Mouse (Mus musculus) limb, embryonic 12.5 days (tissue): ENCODE data around the gene Maml1. TPM values are rescaled to one million over a fixed set of nuclear protein-coding genes. Genes with fewer than 3 reads are reported as not detected.

Source experiments
- ATAC-seq: fragments of 200-750 bp; cut with Nextera tagmentation; 2 replicates; pipeline ENCODE4 v1.8.0; 2017; ENCODE audit warnings: low read depth, moderate TSS enrichment; ENCODE audit not compliant: insufficient number of reproducible peaks, insufficient read depth, low FRiP score, low TSS enrichment
- H3K27ac ChIP-seq: fragments of 300-500 bp; sonication (generic); 2 replicates; pipeline ENCODE4 v1.5.1; 2016; ENCODE audit warnings: mild to moderate bottlenecking, moderate library complexity
- H3K27me3 ChIP-seq: fragments of 300-500 bp; sonication (generic); 2 replicates; pipeline ENCODE4 v1.6.1; 2016; ENCODE audit warnings: mild to moderate bottlenecking, moderate library complexity
- H3K36me3 ChIP-seq: fragments of 300-500 bp; sonication (generic); 2 replicates; pipeline ENCODE4 v1.6.1; 2016; ENCODE audit warnings: mild to moderate bottlenecking, moderate library complexity
- H3K4me1 ChIP-seq: fragments of 300-500 bp; sonication (generic); replicated peaks from 2 replicates; pipeline ENCODE4 v1.6.1; 2016
- H3K4me2 ChIP-seq: fragments of 300-500 bp; sonication (generic); 2 replicates; pipeline ENCODE4 v1.6.1; 2016; ENCODE audit warnings: mild to moderate bottlenecking, moderate library complexity
- H3K4me3 ChIP-seq: fragments of 300-500 bp; sonication (generic); replicated peaks from 2 replicates; pipeline ENCODE4 v1.5.1; 2016; ENCODE audit warnings: mild to moderate bottlenecking
- H3K9ac ChIP-seq: fragments of 300-500 bp; sonication (generic); replicated peaks from 2 replicates; pipeline ENCODE4 v1.6.1; 2016; ENCODE audit warnings: mild to moderate bottlenecking, moderate library complexity
- H3K9me3 ChIP-seq: fragments of 300-500 bp; sonication (generic); 2 replicates; pipeline ENCODE4 v1.6.1; 2016; ENCODE audit warnings: mild to moderate bottlenecking, moderate library complexity
- WGBS: fragments of 180-500 bp; shearing (Covaris S2); methylation state at CpG from one replicate; pipeline ENCODE4 v1.1.7; 2016; 5-methylcytosine and 5-hydroxymethylcytosine counted together
- polyA plus RNA-seq: library from polyadenylated mRNA; unstranded; fragments of >200 nt; fragmentation: Nextera tagmentation; extraction: Ambion mirVana; gene quantifications from 2 replicates; pipeline ENCODE4 v1.2.1, GENCODE M21; 2016

Gene Maml1
- polyA plus RNA-seq, 1 experiment from 2014 or later = 10.4 TPM

DNA sequence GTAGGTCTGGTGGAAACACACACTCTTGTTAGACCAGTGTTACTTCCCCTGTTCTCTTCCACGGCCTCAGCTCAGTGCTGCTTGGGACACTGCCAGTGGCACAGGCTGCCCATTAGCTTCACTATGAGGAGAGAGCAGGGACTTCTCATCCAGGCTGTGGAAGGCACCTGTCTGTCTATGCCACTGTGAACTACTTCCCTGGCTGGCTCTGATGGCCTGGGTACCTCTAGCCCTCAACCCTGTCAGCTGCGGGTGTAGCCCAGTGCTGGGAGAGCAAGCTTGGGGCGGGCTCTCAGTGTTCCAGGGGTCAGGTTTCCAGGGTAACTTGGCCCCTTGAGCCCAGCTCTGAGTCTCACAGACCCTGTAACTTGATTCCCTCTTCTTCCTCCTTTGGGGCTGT lies 63.3 kb downstream of the Maml1 start:
- 12% methylated on average over 3 of the region's 3 CpGs for WGBS
- Histone ChIP-seq H3K9ac (peak overlapping the region; percentile 4; the same call in 1 of the 2 replicates), H3K4me3 (no peak overlapping the region), H3K36me3 (peaks cover 35% of the 10 kb centered on the region), H3K4me2 (peak overlapping the region; percentile 22), H3K4me1 (peaks cover 56% of the 10 kb centered on the region), H3K27me3 (no peaks in the 10 kb centered on the region), H3K27ac (peak overlapping the region; percentile 50), H3K9me3 (no peaks in the 10 kb centered on the region)
- no peak for ATAC-seq

DNA sequence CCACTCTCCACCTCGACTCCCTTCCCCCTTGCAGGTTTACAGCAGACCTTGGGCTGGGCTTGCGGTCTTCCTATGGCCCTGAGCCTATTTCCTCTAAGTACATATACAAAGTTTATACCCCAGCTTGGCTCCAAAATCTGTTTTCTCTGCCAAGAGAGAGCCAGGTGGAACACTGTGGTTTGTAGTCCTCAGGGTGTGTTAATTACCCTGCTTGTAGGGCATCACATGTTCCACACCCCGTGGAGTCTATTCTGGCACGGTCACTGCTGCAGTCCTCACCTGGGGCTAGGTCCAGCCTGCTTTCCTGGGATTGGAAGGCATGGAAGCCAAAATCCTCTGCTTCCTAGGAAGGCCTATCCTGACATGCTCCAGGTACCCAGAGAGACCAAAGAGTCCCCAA lies 64.4 kb downstream of the Maml1 start:
- no peak overlapping the region for H3K4me3 ChIP-seq
- H3K27me3 ChIP-seq = no peaks in the 10 kb centered on the region
- WGBS = 92% methylated on average over 4 of the region's 4 CpGs
- no peak overlapping the region for H3K27ac ChIP-seq
- H3K4me2 ChIP-seq = no peak overlapping the region
- no peaks in the 10 kb centered on the region for H3K9me3 ChIP-seq
- peaks cover 56% of the 10 kb centered on the region for H3K4me1 ChIP-seq
- H3K9ac ChIP-seq = no peak overlapping the region
- peaks cover 25% of the 10 kb centered on the region for H3K36me3 ChIP-seq
- no peak for ATAC-seq

DNA sequence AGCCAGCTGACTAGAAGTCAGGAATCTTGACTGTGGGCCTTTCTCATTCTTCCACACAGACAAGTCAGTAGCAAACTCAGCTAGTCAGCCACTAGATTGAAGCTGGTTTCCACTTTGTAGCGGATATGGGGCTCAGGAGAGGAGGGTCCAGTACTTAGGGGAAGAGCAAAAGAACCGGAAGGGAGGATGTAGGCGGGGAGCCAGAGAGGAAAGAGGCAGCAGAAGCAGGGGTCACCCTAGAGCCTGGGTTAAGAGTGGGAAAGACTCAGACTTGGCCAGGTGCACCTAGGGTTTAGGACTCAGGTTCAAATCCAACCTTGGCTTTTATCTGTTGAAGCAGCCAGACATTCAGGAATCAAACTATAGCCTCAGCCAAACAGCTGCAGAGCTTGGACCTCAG lies 64.9 kb downstream of the Maml1 start:
- no peak overlapping the region for H3K9ac ChIP-seq
- H3K27me3 ChIP-seq = no peaks in the 10 kb centered on the region
- peaks cover 56% of the 10 kb centered on the region for H3K4me1 ChIP-seq
- no peak overlapping the region for H3K27ac ChIP-seq
- H3K9me3 ChIP-seq = no peaks in the 10 kb centered on the region
- no peak overlapping the region for H3K4me3 ChIP-seq
- ATAC-seq = no peak
- H3K4me2 ChIP-seq = peak overlapping the region; percentile 92; the same call in 1 of the 2 replicates
- H3K36me3 ChIP-seq = peaks cover 20% of the 10 kb centered on the region
- 86% methylated on average over 3 of the region's 3 CpGs for WGBS

DNA sequence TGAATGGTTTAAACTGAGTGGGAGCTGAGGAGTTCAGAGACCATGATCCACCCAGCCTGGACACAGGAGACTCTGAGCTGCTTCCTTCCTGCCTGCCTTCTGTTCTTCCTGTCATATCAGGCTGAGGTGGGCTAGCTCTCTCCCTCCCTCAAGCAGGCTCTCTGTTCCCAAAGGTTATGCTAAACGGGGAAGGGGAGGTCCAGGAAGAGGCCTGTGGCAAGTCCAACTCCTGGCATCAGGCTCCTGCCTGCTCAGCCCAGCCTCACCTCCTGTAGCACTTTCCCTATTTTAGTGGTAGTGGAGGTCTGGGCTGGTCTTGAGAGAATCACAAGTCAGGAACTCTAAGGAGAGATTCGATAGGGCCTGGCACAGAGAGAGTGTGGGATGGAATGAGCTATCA lies 65.7 kb downstream of the Maml1 start:
- H3K36me3 ChIP-seq = peaks cover 12% of the 10 kb centered on the region
- no peaks in the 10 kb centered on the region for H3K9me3 ChIP-seq
- H3K9ac ChIP-seq = peak overlapping the region; percentile 97
- ATAC-seq = no peak
- WGBS = 42% methylated on average over 2 of the region's 2 CpGs
- peaks cover 56% of the 10 kb centered on the region for H3K4me1 ChIP-seq
- H3K4me2 ChIP-seq = peak overlapping the region; percentile 92
- H3K4me3 ChIP-seq = peak overlapping the region; percentile 97
- no peaks in the 10 kb centered on the region for H3K27me3 ChIP-seq
- no peak overlapping the region for H3K27ac ChIP-seq

DNA sequence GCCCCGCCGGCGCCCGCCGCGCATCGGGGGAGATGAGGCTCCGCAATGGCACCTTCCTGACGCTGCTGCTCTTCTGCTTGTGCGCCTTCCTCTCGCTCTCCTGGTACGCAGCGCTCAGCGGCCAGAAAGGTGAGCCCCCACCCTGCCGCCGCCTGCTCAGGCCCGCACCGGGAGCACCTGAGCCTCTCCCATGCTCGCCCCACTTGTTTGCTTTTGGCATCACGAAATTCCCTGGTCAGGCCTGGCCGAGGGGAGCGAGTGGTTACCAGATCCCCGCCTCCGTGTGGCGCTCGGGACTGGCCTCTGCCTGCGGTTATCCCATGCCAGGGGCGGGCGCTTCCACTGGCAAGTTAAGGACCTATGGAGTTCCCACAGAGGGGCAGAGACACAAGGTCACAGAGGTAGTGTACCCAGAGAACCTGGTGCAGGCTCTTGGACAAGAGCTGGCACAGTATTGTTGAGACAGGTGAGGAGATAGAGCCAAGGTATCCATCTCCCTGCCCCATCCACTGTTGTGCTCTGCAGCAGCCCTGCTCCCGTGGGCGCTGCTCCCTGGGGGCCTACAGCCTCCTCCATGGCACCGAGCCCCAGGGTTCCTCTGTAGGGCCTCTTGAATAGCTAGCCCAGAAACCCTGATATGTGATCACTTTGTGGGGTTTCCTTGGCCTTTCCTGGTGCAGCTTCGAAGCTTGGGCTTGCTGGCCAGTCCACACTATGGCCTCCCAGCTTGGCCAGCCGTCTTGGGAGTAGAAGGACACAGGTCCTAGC lies 66.3 kb downstream of the Maml1 start:
- WGBS = 4% methylated on average over 34 of the region's 34 CpGs
- H3K9ac ChIP-seq = peak overlapping the region; percentile 97
- H3K27me3 ChIP-seq = no peaks in the 10 kb centered on the region
- H3K27ac ChIP-seq = peak overlapping the region; percentile 73
- H3K36me3 ChIP-seq = peaks cover 9% of the 10 kb centered on the region
- ATAC-seq = no peak
- H3K4me3 ChIP-seq = peak overlapping the region; percentile 97
- no peaks in the 10 kb centered on the region for H3K9me3 ChIP-seq
- H3K4me2 ChIP-seq = peak overlapping the region; percentile 92
- peaks cover 53% of the 10 kb centered on the region for H3K4me1 ChIP-seq

DNA sequence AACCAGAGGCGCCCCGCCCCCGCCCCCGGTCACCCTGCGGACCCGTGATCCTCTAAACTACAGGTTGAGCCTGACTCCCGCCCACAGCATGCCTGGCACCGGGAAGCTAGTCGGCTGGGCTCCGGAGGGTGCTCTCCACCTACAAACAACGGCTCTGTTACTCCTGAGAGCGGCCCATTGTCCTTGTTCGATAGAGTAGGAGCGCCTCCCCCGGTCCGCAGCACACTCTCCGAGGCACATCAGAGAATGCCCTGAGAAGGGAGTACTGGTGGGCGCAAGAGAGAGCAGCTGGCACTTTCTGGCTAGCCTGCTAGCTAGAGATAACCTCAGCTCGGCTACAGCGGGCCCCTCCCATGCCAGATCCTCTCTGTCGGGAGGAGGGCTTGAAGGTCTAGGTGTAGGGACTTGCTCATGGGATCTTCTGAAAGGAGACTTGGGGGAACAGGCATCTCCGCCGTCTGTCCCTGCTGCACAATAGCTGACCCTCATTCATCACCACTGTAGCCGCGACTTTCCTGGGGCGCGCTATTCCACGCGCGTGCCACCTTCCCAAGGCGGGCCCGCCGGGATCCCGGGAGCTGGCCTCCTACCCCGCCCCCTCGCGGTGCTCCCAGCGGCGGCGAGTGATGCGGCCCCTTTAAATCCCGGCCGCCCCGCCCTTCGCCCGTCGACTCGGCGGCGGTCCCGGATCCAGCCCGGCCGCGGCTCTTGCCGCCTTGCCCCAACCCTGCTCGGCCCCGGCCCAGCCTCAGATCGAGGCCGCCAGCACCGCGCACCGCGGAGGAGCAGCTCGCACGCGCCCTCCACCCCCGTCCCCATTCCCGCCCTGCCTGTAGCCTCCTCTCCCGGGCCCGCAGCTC lies 67.2 kb downstream of the Maml1 start:
- WGBS = under 1% methylated on average over 67 of the region's 70 CpGs
- Histone ChIP-seq H3K36me3 (peaks cover 6% of the 10 kb centered on the region; the same call in 1 of the 2 replicates), H3K4me2 (peak overlapping the region; percentile 92), H3K4me3 (peak overlapping the region; percentile 97), H3K27ac (peak overlapping the region; percentile 73), H3K9ac (peak overlapping the region; percentile 97), H3K27me3 (no peaks in the 10 kb centered on the region), H3K4me1 (peaks cover 48% of the 10 kb centered on the region), H3K9me3 (no peaks in the 10 kb centered on the region)
- ATAC-seq = peak; percentile 73

DNA sequence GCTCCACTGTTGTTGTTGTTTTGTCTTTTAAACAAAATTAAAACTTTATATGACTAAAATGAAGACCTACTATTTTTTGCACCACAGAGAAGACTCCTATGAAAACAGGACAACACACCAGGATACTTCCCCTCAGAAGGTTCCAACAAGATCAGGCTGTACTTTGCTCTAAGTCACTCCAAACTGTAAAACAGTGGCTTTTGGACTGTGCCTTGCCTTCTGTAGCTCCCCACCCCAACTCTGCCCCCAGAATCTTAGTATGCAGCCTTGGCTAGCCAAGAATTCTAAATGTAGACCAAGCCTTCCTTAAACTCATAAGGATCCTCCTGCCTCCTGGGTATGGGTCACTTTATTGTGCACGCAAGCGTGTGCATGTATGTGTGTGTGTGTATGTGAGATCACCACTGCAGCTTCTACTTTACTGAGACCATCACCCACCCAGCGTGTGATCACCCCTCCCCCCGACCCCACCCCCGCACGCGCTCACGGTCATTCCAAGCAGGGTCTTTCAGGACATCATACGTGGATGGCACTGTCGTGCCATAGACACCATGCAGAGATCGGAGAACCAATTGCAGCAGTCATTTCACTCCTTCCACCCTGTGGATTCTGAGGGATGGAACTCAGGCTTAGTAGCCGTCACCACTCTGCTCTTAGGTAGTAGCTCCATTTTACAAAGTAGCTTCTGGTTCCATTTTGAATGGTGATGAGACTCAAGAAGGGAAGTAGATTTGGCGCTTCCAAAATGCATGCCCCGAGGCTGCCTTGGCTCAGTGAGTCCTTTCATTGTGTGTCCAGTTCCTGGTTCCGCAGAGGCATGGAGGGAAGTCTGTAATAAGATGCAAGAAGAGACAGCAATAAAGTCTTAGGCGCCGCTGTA lies 68.1 kb downstream of the Maml1 start:
- H3K27ac ChIP-seq = peak overlapping the region; percentile 73
- peak overlapping the region; percentile 97 for H3K9ac ChIP-seq
- no peaks in the 10 kb centered on the region for H3K27me3 ChIP-seq
- peaks cover 6% of the 10 kb centered on the region; the same call in 1 of the 2 replicates for H3K36me3 ChIP-seq
- peak overlapping the region; percentile 97 for H3K4me3 ChIP-seq
- H3K4me2 ChIP-seq = peak overlapping the region; percentile 92
- WGBS = 8% methylated on average over 17 of the region's 17 CpGs
- no peak for ATAC-seq
- H3K4me1 ChIP-seq = peaks cover 39% of the 10 kb centered on the region
- no peaks in the 10 kb centered on the region for H3K9me3 ChIP-seq

DNA sequence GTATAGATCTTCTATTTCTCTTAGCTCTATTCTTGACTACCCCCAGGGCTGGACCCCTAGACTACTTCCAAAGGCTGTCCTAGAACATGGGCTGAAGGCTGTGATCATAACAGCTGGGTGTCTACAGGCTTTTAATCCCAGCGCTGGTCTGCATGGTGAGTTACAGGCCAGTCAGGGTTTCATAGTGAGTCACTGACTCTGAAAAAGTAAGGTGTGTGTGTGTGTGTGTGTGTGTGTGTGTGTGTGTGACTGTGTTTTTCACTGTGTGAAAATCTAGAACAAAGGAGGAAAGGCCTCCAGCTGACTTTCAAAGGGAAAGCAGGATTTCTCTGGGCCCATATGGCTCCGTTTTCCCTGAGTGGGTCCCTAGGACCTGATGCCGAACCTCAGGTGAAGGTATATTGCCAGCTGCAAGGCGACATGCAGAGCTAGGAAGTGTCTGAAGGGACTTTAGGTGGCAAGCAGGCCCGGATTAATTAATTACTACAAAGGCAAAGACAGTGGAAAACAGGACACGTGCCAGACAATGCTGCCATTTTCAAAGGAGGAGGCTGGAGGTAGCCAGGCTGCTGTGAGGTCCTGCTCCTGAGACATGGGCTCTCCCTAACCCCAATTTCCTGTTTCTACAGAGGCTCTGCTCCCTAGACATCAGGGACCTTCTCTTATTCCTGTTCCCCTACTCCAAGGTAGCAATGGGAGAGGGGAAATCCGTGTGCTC lies 69.4 kb downstream of the Maml1 start:
- H3K4me1 ChIP-seq = peaks cover 36% of the 10 kb centered on the region
- H3K36me3 ChIP-seq = peaks cover 3% of the 10 kb centered on the region; the same call in 1 of the 2 replicates
- H3K27ac ChIP-seq = no peak overlapping the region
- ATAC-seq = no peak
- 53% methylated on average over 7 of the region's 7 CpGs for WGBS
- H3K4me2 ChIP-seq = no peak overlapping the region
- H3K9ac ChIP-seq = no peak overlapping the region
- no peak overlapping the region for H3K4me3 ChIP-seq
- no peaks in the 10 kb centered on the region for H3K9me3 ChIP-seq
- H3K27me3 ChIP-seq = no peaks in the 10 kb centered on the region

DNA sequence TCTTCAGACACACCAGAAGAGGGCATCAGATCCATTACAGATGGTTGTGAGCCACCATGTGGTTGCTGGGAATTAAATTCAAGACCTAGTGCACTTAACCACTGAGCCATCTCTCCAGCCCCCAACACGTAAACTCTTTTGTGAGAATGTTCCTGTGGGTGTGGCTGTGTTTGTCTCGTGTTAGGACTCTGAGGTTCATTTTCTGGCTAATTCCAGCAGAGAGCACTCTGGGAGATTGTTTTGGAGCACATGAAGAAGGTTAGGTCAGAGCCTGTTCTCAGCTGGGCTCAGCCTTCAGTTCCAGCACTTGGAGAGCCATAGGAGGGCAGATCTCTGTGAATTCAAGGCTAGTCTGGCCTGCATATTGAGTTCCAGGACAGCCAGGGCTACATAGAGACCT lies 72.3 kb downstream of the Maml1 start:
- no peak overlapping the region for H3K27ac ChIP-seq
- no peaks in the 10 kb centered on the region for H3K27me3 ChIP-seq
- no peak for ATAC-seq
- WGBS = 47% methylated on average over 2 of the region's 2 CpGs
- H3K36me3 ChIP-seq = no peaks in the 10 kb centered on the region
- no peak overlapping the region for H3K4me3 ChIP-seq
- H3K9me3 ChIP-seq = no peaks in the 10 kb centered on the region
- no peak overlapping the region for H3K9ac ChIP-seq
- peaks cover 36% of the 10 kb centered on the region for H3K4me1 ChIP-seq
- H3K4me2 ChIP-seq = no peak overlapping the region

DNA sequence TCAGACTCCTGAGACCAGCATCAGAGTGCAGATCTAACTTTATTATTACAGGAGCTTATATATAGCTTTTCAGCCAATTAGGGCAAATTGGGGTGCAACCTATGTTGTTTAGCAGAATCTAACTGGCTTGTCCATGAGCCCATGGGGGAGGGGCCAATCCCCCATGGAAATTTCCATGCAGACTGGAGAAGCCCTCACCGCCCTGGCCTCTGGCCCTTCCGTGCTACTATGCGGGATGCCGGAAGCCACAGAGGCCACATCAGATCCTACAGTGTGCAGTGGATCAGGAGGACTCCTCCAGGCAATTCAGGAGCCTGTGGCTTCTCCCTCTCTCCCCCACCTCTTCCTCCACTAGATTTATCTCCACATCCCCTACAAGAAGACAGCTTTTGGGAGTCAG lies 74.3 kb downstream of the Maml1 start:
- WGBS = 61% methylated on average over 4 of the region's 4 CpGs
- no peak overlapping the region for H3K27ac ChIP-seq
- no peak overlapping the region for H3K4me2 ChIP-seq
- H3K9me3 ChIP-seq = no peaks in the 10 kb centered on the region
- no peak for ATAC-seq
- no peak overlapping the region for H3K9ac ChIP-seq
- no peaks in the 10 kb centered on the region for H3K36me3 ChIP-seq
- H3K4me1 ChIP-seq = peaks cover 31% of the 10 kb centered on the region
- H3K27me3 ChIP-seq = no peaks in the 10 kb centered on the region
- H3K4me3 ChIP-seq = no peak overlapping the region
